ENCODE assay signal across 9 mouse cellular contexts in genomic region chr10:43870752-43871151, GRCm38 (mm10). TPM values are rescaled to one million over a fixed set of nuclear protein-coding genes. Genes with fewer than 3 reads are reported as not detected.
A peak's percentile ranks its signal among the peaks of the same experiment; 100 is the strongest.
DNase-seq lines count a peak whose midpoint lies in the region; ATAC-seq and TF ChIP-seq lines count a peak whose summit lies in the region.
"Had no signal": no experiment of that assay in that cellular context is flagged by ENCODE, and none has a peak within 500 bp of the region (broad histone marks: within the 10 kb centered on the region; RNA-seq: fewer than 3 reads in every experiment).

No protein-coding gene starts in this region.

- H3K4me3 ChIP-seq in forebrain, postnatal 0 days (ENCODE audit: low read depth, low read length) = no peak overlapping the region
- H3K4me3 ChIP-seq in forebrain, embryonic 15.5 days = no peak overlapping the region
- no peak overlapping the region for H3K4me3 ChIP-seq in midbrain, embryonic 14.5 days (replicated peaks; ENCODE audit: low read depth, low read length)
- no peak overlapping the region for H3K4me3 ChIP-seq in midbrain, embryonic 13.5 days (replicated peaks)
- H3K4me3 ChIP-seq in bone marrow macrophage, adult 2 months (ENCODE audit: insufficient read depth, low read length) = no peak overlapping the region
- H3K4me3 ChIP-seq: embryonic facial prominence, embryonic 13.5 days had no signal

- no peaks in the 10 kb centered on the region for H3K27me3 ChIP-seq in forebrain, postnatal 0 days (ENCODE audit: insufficient read depth, low read length)
- no peaks in the 10 kb centered on the region for H3K27me3 ChIP-seq in forebrain, embryonic 15.5 days
- no peaks in the 10 kb centered on the region for H3K27me3 ChIP-seq in midbrain, embryonic 14.5 days (ENCODE audit: control insufficient read depth, insufficient read depth, low read length)
- no peaks in the 10 kb centered on the region for H3K27me3 ChIP-seq in midbrain, embryonic 13.5 days
- H3K27me3 ChIP-seq: embryonic facial prominence, embryonic 13.5 days had no signal

- WGBS in forebrain, postnatal 0 days = 68% methylated on average over 10 of the region's 10 CpGs
- 69% methylated on average over 10 of the region's 10 CpGs for WGBS in forebrain, embryonic 15.5 days
- 69% methylated on average over 10 of the region's 10 CpGs for WGBS in midbrain, embryonic 14.5 days
- WGBS in midbrain, embryonic 13.5 days = 63% methylated on average over 10 of the region's 10 CpGs

- no peaks in the 10 kb centered on the region for H3K36me3 ChIP-seq in forebrain, postnatal 0 days (ENCODE audit: insufficient read depth)
- no peaks in the 10 kb centered on the region for H3K36me3 ChIP-seq in forebrain, embryonic 15.5 days
- H3K36me3 ChIP-seq in midbrain, embryonic 14.5 days (ENCODE audit: control insufficient read depth, insufficient read depth, low read length) = no peaks in the 10 kb centered on the region
- H3K36me3 ChIP-seq in midbrain, embryonic 13.5 days = no peaks in the 10 kb centered on the region

- H3K27ac ChIP-seq in forebrain, postnatal 0 days (ENCODE audit: low read depth, low read length) = no peak overlapping the region
- H3K27ac ChIP-seq in forebrain, embryonic 15.5 days (replicated peaks) = no peak overlapping the region
- no peak overlapping the region for H3K27ac ChIP-seq in midbrain, embryonic 14.5 days (replicated peaks; ENCODE audit: low read depth, low read length)
- no peak overlapping the region for H3K27ac ChIP-seq in midbrain, embryonic 13.5 days
- no peak overlapping the region for H3K27ac ChIP-seq in bone marrow macrophage, adult 2 months (ENCODE audit: insufficient read depth, low read depth, low read length)
- H3K27ac ChIP-seq: embryonic facial prominence, embryonic 13.5 days had no signal

- peak; percentile 89 for TF ChIP-seq CTCF in forebrain, postnatal 0 days (IDR thresholded peaks at IDR 0.05; ENCODE audit: low read depth)
- TF ChIP-seq CTCF in bone marrow macrophage, adult 2 months (IDR thresholded peaks at IDR 0.05; ENCODE audit: low read depth, low read length) = peak; percentile 59; the same call in 1 of the 2 replicates

- no peak for ATAC-seq in forebrain, postnatal 0 days
- ATAC-seq in forebrain, embryonic 15.5 days (replicated peaks) = no peak
- no peak for ATAC-seq in midbrain, embryonic 14.5 days (ENCODE audit: low FRiP score, low TSS enrichment)
- no peak for ATAC-seq in midbrain, embryonic 13.5 days
- peak; percentile 63; the same call in 1 of the 2 replicates for ATAC-seq in neutrophil, adult 5-6 weeks (ENCODE audit: extremely low read depth, insufficient number of reproducible peaks, low FRiP score, poor library complexity, severe bottlenecking)

- DNase-seq in forebrain, postnatal 0 days = peak; percentile 25
- DNase-seq in midbrain, embryonic 14.5 days = peak; percentile 58
- peak; percentile 73 for DNase-seq in induced T-regulatory cell, adult 2 months (ENCODE audit: low read depth)
- DNase-seq in urinary bladder, postnatal 4 days (ENCODE audit: low spot score in 2 of 2) = no peak

- H3K9me3 ChIP-seq in forebrain, postnatal 0 days (ENCODE audit: low read length) = no peaks in the 10 kb centered on the region
- H3K9me3 ChIP-seq in forebrain, embryonic 15.5 days = no peaks in the 10 kb centered on the region
- H3K9me3 ChIP-seq in midbrain, embryonic 14.5 days (ENCODE audit: control insufficient read depth, low read length) = no peaks in the 10 kb centered on the region
- no peaks in the 10 kb centered on the region for H3K9me3 ChIP-seq in midbrain, embryonic 13.5 days
- H3K9me3 ChIP-seq: embryonic facial prominence, embryonic 13.5 days had no signal

- no peak overlapping the region for H3K4me2 ChIP-seq in forebrain, postnatal 0 days (ENCODE audit: low read depth)
- no peak overlapping the region for H3K4me2 ChIP-seq in forebrain, embryonic 15.5 days (replicated peaks)
- no peak overlapping the region for H3K4me2 ChIP-seq in midbrain, embryonic 14.5 days (ENCODE audit: low read length)
- H3K4me2 ChIP-seq in midbrain, embryonic 13.5 days (replicated peaks) = no peak overlapping the region
- H3K4me2 ChIP-seq: embryonic facial prominence, embryonic 13.5 days had no signal

- TF ChIP-seq POLR2A in bone marrow macrophage, adult 2 months (IDR thresholded peaks at IDR 0.05; ENCODE audit: borderline replicate concordance, low read depth, low read length) = no peak

- H3K4me1 ChIP-seq in forebrain, postnatal 0 days (ENCODE audit: insufficient read depth) = no peaks in the 10 kb centered on the region
- no peaks in the 10 kb centered on the region for H3K4me1 ChIP-seq in forebrain, embryonic 15.5 days
- H3K4me1 ChIP-seq in midbrain, embryonic 14.5 days (ENCODE audit: control insufficient read depth, insufficient read depth, low read length) = no peaks in the 10 kb centered on the region
- H3K4me1 ChIP-seq in midbrain, embryonic 13.5 days (replicated peaks) = no peaks in the 10 kb centered on the region
- H3K4me1 ChIP-seq in bone marrow macrophage, adult 2 months (ENCODE audit: control insufficient read depth, insufficient read depth, low read length) = peaks cover 10% of the 10 kb centered on the region
- H3K4me1 ChIP-seq: embryonic facial prominence, embryonic 13.5 days had no signal

- H3K9ac ChIP-seq in forebrain, postnatal 0 days = no peak overlapping the region
- no peak overlapping the region for H3K9ac ChIP-seq in forebrain, embryonic 15.5 days (replicated peaks)
- H3K9ac ChIP-seq in midbrain, embryonic 14.5 days (replicated peaks; ENCODE audit: low read length) = no peak overlapping the region
- no peak overlapping the region for H3K9ac ChIP-seq in midbrain, embryonic 13.5 days (replicated peaks)
- H3K9ac ChIP-seq: embryonic facial prominence, embryonic 13.5 days had no signal

RNA-seq across cellular contexts. Expression of gene Qrsl1, which starts 30.8 kb away (rescaled TPM):
- total RNA-seq in forebrain, postnatal 0 days (2014; rRNA removed) = 14.7 and 17.6 TPM in 2 replicates
- polyA plus RNA-seq in forebrain, postnatal 0 days (2015; fragmentation: Nextera tagmentation; extraction: Ambion mirVana) = 15.8 and 18.8 TPM in 2 replicates
- 22.6 and 24.2 TPM in 2 replicates for polyA plus RNA-seq in forebrain, embryonic 15.5 days (2015; fragmentation: Nextera tagmentation; extraction: Ambion mirVana)
- 24.2 and 24.8 TPM in 2 replicates for polyA plus RNA-seq in midbrain, embryonic 14.5 days (2014; fragmentation: Nextera tagmentation; extraction: Ambion mirVana)
- polyA plus RNA-seq in midbrain, embryonic 13.5 days (2015; fragmentation: Nextera tagmentation; extraction: Ambion mirVana) = 20.7 and 23.5 TPM in 2 replicates
- 7.1 and 7.2 TPM in 2 replicates for polyA plus RNA-seq in bone marrow macrophage, adult 2 months (2012; ENCODE audit: insufficient read depth, insufficient read length, missing spikeins)
- total RNA-seq in neutrophil, adult 5-6 weeks (2017) = 19.8 and 25.0 TPM in 2 replicates

RNA-seq across cellular contexts. Expression of gene Rtn4ip1, which starts 30.9 kb away (rescaled TPM):
- total RNA-seq in forebrain, postnatal 0 days (2014; rRNA removed) = 4.7 and 5.8 TPM in 2 replicates
- 8.5 and 10.6 TPM in 2 replicates for polyA plus RNA-seq in forebrain, postnatal 0 days (2015; fragmentation: Nextera tagmentation; extraction: Ambion mirVana)
- polyA plus RNA-seq in forebrain, embryonic 15.5 days (2015; fragmentation: Nextera tagmentation; extraction: Ambion mirVana) = 17.3 and 17.5 TPM in 2 replicates
- polyA plus RNA-seq in midbrain, embryonic 14.5 days (2014; fragmentation: Nextera tagmentation; extraction: Ambion mirVana) = 11.3 and 16.2 TPM in 2 replicates
- 15.6 and 15.9 TPM in 2 replicates for polyA plus RNA-seq in midbrain, embryonic 13.5 days (2015; fragmentation: Nextera tagmentation; extraction: Ambion mirVana)
- 5.4 and 6.8 TPM in 2 replicates for polyA plus RNA-seq in bone marrow macrophage, adult 2 months (2012; ENCODE audit: insufficient read depth, insufficient read length, missing spikeins)
- total RNA-seq in neutrophil, adult 5-6 weeks (2017) = 33.8 and 36.8 TPM in 2 replicates

Comparison
In these comparisons a context has a peak if more than half of its experiments do, and no peak if none do; other contexts are left out.
1. DNase-seq: peak in forebrain, postnatal 0 days (single experiment), midbrain, embryonic 14.5 days (single experiment) and induced T-regulatory cell, adult 2 months (single experiment); none in urinary bladder, postnatal 4 days (0 of 2).